Mouse (Mus musculus) right cerebral cortex, adult 18-20 months (tissue): ENCODE data around the gene Epha4.

Experiments
- DNase-seq: peaks from one replicate; pipeline ENCODE4 v3.0.0; 2022; ENCODE audit warnings: mixed read lengths

Epha4 gene

DNA sequence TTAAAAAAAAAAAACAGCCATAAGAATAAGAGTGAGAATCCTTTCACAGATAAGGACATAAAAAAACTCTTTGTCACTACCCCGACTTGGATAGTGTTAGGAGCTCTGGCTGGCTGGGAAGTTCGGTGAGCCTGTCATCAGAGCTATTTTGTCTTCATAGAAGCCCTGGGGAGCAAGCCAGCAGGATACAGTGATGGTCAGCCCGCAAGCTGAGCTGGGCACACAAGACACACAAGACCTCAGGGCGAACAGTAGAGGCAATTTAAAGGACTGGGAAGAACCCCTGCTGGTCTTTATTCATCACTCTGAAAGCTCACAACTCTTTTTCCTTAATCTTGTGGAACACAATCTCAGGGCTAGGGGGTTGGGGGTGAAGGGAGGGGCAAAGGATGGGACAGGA is 73.5 kb downstream of the Epha4 start:
- no peak for DNase-seq

DNA sequence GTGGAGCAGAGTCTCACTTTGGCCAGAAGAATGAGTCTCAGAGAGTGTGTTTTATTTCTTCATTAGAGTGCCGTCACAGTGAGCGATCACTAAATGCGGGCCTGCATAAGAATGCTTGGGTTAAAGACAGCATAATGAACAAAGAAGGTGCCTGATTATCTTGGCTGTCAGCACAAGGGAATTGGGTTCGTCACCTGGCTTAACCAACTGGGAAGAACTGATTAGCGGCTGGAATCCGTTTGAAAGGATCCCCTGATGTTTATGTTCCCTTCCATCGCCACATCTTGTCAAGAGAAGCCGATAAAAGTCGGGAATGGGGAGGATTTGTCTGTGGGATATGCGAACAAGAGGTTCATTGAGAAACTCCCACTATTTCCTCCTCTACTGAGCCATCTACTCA is 74.4 kb downstream of the Epha4 start:
- DNase-seq, result no peak

DNA sequence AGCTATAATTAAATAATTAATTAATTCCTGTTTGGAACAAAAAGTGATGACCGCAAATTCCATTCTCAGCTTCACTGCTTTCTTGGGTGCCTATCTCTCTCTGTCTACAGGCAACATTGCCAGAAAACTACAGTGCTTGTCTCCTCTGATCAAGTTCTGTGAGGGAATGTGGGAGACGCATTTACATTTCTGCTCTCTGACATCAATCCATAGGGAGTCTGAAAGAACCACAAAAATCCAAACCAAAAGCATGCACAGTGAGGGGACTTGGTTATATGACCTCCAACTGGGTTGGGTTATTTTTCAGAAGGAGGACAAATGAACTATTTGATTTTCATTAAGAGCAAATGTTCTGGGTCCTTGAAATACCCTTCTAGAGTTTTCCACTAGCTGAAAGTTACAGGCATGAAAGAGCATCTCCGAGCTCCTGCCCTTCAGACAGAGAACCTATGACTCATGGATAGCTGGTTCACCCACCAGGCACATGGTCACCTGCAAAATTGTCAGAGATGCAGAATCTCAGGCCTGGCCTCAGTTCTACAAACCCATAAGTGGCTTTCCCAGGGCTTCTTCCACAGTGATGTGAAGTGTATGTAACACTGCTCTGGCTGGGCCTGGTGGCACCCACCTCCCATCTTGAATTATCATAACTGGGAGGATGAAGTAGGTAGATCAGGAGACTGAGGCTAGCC is 75.4 kb downstream of the Epha4 start:
- DNase-seq, result peak; percentile 17

DNA sequence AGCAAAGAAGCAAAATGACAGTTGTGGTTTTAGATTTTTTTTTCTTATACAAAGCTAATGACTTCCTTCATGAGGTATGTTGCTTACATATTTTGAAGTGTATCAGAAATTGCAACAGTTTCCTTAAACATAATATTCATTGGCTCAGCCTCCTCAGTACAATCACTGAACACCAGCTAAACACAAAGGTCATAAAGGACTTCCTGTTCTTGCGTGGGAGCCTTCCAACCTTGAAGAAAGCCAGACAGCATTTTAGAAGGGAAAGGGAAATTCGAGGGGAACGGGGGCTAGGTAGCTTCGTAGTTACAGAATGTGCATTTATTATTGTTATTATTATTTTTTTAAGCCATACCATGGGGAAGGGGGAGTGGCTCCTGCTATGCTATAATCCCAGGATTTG is 76.2 kb downstream of the Epha4 start:
- no peak for DNase-seq

GRCm38 (mm10) chr1:77437881-77438610 is 76.8 kb downstream of the Epha4 start:
- no peak for DNase-seq

GRCm38 (mm10) chr1:77435045-77435444 is 79.8 kb downstream of the Epha4 start:
- DNase-seq, result no peak

GRCm38 (mm10) chr1:77433148-77433547 is 81.7 kb downstream of the Epha4 start:
- DNase-seq, result no peak

DNA sequence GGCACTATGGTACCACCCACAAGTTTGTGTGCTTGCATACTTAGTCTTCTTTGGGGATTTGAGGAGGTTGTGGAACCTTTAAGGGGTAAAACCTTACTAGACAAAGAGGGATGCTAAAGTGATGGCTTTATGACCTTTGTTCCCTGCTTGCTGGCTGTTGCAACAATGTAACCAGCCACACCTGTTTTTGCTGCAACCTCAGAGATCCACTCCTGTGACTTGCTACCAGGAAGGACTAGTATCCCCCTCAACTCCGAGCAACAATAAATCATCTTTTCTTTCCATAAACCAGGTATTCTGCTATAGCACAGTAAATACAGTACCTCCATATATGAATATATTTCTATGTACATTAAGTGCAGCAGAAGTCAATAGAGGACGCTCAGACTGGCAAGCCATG is 82.4 kb downstream of the Epha4 start:
- no peak for DNase-seq

DNA sequence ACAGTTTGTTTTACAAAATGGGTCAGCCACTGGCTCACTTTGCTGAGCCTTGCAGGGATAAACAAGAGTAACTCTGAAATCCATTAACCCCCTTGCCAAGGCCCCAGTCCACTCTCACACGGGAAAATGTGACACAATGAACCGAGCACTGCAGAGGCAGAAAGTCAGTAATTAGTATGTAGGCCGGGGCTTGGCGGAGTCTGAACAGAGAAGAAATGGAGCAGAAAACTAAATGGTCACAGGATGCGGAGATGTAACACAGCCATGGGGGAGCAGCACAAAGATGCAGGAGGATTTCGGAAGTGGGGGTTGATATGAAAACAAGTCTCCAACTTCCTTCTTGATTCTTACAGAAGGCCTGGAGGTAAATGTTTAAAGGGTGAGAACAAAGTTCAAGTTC is 85.7 kb downstream of the Epha4 start:
- no peak for DNase-seq

- DNase-seq, result no peak
Observed at GRCm38 (mm10) chr1:77426956-77427355, 87.9 kb downstream of the Epha4 start.

DNA sequence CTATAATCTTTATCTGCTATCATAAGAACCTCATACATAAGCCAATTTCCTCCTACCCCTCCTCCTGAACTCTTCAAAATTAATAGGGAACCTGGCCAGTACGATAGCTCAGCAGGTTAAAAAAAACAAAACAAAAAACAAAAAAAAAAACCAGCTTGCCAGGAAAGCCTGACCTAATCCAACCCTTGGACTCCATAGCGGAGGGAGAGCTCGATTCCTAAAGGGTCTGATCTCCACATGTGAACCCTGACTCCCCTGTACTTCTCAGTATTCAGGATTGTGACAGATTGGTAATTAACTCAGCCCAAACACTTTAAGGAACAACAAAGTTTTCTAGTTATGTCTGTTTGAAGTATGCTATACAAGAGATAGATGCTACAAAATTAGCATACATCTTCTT is 89.7 kb downstream of the Epha4 start:
- DNase-seq, result no peak

- DNase-seq, result no peak
Observed at GRCm38 (mm10) chr1:77421081-77421480, 93.8 kb downstream of the Epha4 start.

DNA sequence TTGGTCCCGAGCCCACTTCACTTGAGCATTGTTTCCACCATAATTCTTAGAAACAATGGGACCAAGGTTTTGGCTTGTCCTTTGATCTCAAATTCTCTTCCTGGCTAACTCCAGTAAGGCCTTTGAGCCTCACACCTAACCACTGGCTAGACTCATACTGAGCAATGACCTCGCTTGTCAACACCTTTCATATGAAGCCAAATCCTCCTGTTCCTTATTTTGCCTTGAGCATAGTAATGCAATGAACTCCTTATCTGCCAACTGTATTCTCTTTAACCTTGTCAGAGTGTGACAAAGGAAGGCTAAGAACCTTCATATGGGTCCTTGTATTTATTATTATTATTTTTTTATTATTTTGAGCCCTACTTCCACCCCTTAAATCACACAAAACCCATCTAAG is 94.5 kb downstream of the Epha4 start:
- no peak for DNase-seq

DNA sequence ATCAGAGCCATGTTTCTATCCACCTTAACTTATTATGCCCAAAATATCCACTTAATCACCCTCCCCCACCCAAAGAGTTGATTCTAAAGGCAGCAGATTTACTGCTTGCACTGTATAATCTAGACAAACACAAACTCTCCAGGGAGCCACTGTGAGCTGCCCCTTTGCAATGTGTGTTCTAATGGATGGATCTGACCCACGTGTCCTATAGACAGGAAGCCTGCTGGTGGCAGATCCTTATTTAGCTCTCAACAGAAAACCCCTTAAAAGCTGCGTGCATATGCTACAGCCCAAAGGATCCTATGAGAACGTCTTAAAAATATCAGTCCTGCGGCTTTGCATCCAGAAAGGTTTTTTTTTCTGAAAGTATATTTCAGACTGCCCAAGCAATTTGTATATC is 98.0 kb downstream of the Epha4 start:
- no peak for DNase-seq

DNA sequence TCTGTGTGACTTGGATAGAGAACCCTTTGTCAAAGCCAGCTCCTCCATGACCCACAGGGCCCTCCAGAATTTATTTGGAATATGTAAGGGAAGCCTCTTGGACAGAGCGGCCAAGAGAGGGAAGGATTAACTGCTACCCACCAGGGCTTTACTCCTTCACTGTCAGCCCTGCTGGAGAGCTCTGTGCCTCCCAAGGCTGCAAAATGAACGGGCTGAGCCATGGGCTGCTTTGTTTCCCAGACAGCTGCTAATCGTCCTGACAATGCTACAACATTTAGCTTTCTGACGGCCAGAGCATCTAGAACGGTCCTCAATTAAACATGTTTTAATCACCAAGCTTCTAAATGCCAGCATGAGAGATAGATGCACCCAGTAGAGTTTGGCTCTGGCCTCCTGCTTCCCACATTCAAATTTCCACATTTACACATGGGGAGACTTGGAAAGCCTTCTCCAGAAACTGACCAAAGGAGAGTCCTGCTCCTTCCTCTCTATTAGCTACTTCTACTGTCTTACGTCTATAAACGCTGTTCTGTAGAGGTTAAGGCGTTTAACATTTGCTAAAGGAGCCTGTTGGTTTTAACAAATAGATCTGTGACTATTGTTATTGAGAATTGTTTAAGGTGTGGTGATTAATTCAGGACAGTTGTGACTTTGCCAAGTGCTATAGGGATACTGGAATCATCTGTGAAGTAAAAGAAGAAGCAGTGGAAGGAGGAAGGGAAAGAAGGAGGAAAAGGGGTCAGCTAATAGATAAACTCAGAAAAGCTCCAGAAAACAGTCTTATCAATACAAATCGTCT is 101.8 kb downstream of the Epha4 start:
- no peak for DNase-seq

- DNase-seq, result peak; percentile 29
Observed at GRCm38 (mm10) chr1:77412285-77412684, 102.6 kb downstream of the Epha4 start.

- DNase-seq, result peak; percentile 54
Observed at GRCm38 (mm10) chr1:77411222-77411621, 103.7 kb downstream of the Epha4 start.

DNA sequence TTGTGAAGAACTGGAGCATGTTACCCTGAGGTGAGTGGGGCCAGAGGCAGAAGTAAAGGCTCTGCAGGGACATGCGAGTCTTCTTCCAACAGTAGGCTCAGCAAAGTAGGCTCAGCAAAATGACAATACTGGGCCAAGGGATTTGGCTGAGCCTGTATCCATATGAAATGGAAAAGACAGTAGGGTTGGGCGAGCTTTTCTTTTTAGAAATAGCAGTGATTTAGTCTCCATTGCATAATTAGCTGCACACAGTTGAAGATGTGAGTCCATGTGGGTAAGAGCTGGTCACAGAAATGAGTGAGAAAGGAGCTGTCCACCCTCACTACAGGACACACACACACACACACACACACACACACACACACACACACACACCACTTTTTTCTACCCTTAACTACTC is 104.2 kb downstream of the Epha4 start:
- no peak for DNase-seq

DNA sequence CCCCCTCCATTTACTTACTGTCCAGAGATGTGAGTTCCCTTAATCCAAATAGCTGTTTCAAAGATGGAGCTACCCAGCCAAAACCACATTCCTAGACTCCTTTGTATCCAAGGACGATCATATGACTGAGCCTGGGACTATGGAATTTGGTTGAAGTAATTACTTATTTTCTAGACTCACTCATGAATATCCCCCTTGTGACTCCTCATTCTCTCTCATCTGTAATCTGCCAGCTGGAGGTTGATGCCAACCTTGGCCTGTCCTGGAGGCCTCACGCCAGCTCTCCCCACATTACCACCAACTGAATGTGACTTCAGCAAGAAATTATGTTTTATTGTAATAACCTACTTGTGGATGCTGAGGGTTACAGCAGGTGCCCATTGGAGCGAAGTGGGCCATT is 104.7 kb downstream of the Epha4 start:
- DNase-seq, result no peak

GRCm38 (mm10) chr1:77409509-77409908 is 105.4 kb downstream of the Epha4 start:
- DNase-seq, result no peak

GRCm38 (mm10) chr1:77407417-77407816 is 107.5 kb downstream of the Epha4 start:
- no peak for DNase-seq

GRCm38 (mm10) chr1:77406631-77407030 is 108.3 kb downstream of the Epha4 start:
- no peak for DNase-seq

DNA sequence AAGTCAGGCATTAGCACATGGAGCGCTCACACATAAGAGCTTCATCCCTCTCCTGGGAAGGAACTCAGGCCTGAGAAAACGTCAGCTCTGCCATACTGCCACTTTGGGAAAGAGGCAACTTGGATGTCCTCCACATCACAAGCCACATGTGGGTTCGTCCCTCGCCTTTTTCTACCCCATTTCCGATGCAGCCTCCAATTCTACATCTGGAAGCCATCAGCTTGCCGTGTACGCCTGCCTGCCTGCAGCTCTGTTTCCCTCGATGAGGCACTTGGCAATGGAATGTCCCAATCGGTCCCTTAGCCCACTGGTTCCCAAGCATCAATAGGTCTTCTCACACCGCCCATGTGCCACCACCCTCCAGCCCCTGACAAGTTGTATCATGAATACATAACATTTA is 110.4 kb downstream of the Epha4 start:
- no peak for DNase-seq

DNA sequence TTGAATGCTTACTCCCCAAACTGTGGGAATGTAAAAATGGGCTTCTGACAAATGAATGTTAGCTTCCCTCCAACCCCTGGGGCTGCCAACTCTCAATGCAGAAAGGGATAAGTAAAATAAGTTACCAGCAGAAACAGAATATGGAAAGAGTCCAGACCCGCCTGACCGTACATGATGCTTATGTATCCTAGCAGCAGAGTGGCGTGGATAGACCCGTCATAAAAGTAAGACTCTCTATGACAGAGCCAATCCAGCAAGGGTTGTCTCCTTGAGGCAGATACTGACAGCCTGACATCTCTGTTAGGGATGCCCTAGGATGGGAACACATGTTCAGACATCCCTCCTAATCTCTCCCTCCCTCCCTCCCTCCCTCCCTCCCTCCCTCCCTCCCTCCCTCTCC is 111.9 kb downstream of the Epha4 start:
- no peak for DNase-seq
